Mouse (Mus musculus) adipose tissue, adult 10 weeks (tissue): Measurements from ENCODE around the gene Cntn3. TPM values are rescaled to one million over a fixed set of nuclear protein-coding genes. Genes with fewer than 3 reads are reported as not detected.

Source experiments
- polyA plus RNA-seq: library from polyadenylated mRNA; stranded (reverse); fragments of 350-450 nt; fragmentation: Illumina TruSeq; extraction: RNeasy Lipid Tissue Mini Kit (QIAGEN cat#74804); gene quantifications from one replicate; pipeline ENCODE4 v1.2.3, GENCODE M21; 2014; ENCODE audit warnings: low read depth, low replicate concordance

Gene Cntn3
- polyA plus RNA-seq: 0.20 TPM

DNA sequence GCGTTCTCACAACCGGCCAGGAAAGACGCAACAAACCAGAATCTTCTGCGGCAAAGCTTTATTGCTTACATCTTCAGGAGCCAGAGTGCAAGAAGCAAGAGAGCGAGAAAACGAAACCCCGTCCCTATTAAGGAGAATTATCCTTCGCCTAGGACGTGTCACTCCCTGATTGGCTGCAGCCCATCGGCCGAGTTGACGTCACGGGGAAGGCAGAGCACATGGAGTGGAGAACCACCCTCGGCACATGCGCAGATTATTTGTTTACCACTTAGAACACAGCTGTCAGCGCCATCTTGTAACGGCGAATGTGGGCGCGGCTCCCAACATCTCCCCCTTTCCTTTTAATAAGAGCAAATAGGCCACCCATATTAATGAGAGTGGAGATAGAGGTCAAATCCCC is at the start of gene Cntn3:
Cntn3 (minus strand) TSS at position 101 of the 400 bp plus-strand sequence.

